18 mouse cellular contexts compared by ENCODE assay signal in the genomic region with DNA sequence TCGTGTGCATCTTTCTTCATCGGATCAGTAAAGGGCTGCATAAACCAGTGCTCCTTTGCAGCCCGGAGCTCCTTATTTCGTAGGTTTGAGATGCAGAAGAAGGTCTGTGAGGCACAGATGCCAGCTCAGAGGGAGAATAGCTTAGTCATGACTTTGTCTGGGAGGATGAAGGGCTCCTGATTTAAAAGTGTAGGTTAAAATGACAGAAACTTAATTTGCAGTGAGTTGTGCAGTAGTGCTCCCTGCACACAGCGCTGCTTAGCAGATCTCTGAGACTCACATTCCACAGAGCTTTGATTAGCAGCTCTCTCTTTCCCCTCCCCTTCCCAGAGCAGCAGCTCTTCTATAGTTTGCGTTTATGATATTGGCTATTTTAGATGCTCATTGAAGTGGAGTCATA.
"Had no signal": no experiment of that assay in that cellular context is flagged by ENCODE, and none has a peak within 500 bp of the region (broad histone marks: within the 10 kb centered on the region; RNA-seq: fewer than 3 reads in every experiment).

No protein-coding gene starts in this region.

- H3K36me3 ChIP-seq: liver, embryonic 13.5 days; liver, embryonic 15.5 days; lung, embryonic 15.5 days; midbrain, embryonic 10.5 days; midbrain, embryonic 13.5 days; neural tube, embryonic 12.5 days; neural tube, embryonic 15.5 days; stomach, embryonic 15.5 days had no signal

- H3K4me1 ChIP-seq: liver, embryonic 13.5 days; liver, embryonic 15.5 days; lung, embryonic 15.5 days; midbrain, embryonic 13.5 days; neural tube, embryonic 12.5 days; neural tube, embryonic 15.5 days; stomach, embryonic 15.5 days had no signal

- H3K27me3 ChIP-seq: liver, embryonic 13.5 days; liver, embryonic 15.5 days; lung, embryonic 15.5 days; midbrain, embryonic 13.5 days; neural tube, embryonic 12.5 days; neural tube, embryonic 15.5 days; stomach, embryonic 15.5 days had no signal

- H3K9me3 ChIP-seq: liver, embryonic 13.5 days; liver, embryonic 15.5 days; lung, embryonic 15.5 days; midbrain, embryonic 10.5 days; midbrain, embryonic 13.5 days; neural tube, embryonic 12.5 days; neural tube, embryonic 15.5 days; stomach, embryonic 15.5 days had no signal

- DNase-seq: liver, embryonic 13.5 days; liver, postnatal 0 days; lung, adult 2 months; lung, postnatal 4 days; right cerebral cortex, postnatal 14 days; thymus, adult 2 months; thymus, postnatal 25 days; thymus, postnatal 4 days had no signal

- H3K9ac ChIP-seq: liver, embryonic 13.5 days; liver, embryonic 15.5 days; liver, postnatal 0 days; lung, embryonic 15.5 days; midbrain, embryonic 13.5 days; neural tube, embryonic 12.5 days; neural tube, embryonic 15.5 days; stomach, embryonic 15.5 days had no signal

- H3K27ac ChIP-seq: liver, embryonic 13.5 days; liver, embryonic 15.5 days; lung, embryonic 15.5 days; midbrain, embryonic 10.5 days; midbrain, embryonic 13.5 days; neural tube, embryonic 12.5 days; neural tube, embryonic 15.5 days; stomach, embryonic 15.5 days; stomach, postnatal 0 days had no signal

- H3K4me3 ChIP-seq: liver, embryonic 13.5 days; liver, embryonic 15.5 days; lung, embryonic 15.5 days; midbrain, embryonic 10.5 days; midbrain, embryonic 13.5 days; myocyte; neural tube, embryonic 12.5 days; neural tube, embryonic 15.5 days; stomach, embryonic 15.5 days had no signal

- ATAC-seq: liver, postnatal 0 days; lung, postnatal 0 days; midbrain, embryonic 13.5 days had no signal

- H3K4me2 ChIP-seq: liver, embryonic 13.5 days; liver, embryonic 15.5 days; lung, embryonic 15.5 days; midbrain, embryonic 13.5 days; neural tube, embryonic 12.5 days; neural tube, embryonic 15.5 days; stomach, embryonic 15.5 days had no signal
